Mouse (Mus musculus) spleen, adult 2 months (tissue): ENCODE data around the gene Ube2t.

ENCODE experiments used
- CTCF ChIP-seq: fragments of 200-500 bp; IDR thresholded peaks from 2 replicates; pipeline ENCODE4 v1.5.1; 2011; ENCODE audit warnings: mild to moderate bottlenecking, inconsistent platforms; ENCODE audit not compliant: insufficient read depth, insufficient read length, insufficient replicate concordance; ENCODE audit errors: extremely low read depth
- POLR2A ChIP-seq: fragments of 200-500 bp; IDR thresholded peaks from 2 replicates; pipeline ENCODE4 v1.6.1; 2011; ENCODE audit warnings: low read depth, low read length, inconsistent platforms

GRCm38 (mm10) chr1:135011912-135012311 is 49.5 kb downstream of the Ube2t start:
- no peak for TF ChIP-seq CTCF
- no peak for TF ChIP-seq POLR2A
